Mouse (Mus musculus) liver, adult 2 months (tissue): ENCODE data around the gene 2900011O08Rik. TPM values are rescaled to one million over a fixed set of nuclear protein-coding genes. Genes with fewer than 3 reads are reported as not detected.

Experiments
- DNase-seq: peaks from one replicate; pipeline ENCODE4 v3.0.0-alpha.2; 2011; ENCODE audit warnings: low read depth, low spot score; ENCODE audit errors: extremely low read depth
- H3K27ac ChIP-seq: fragments of 200-500 bp; replicated peaks from 2 replicates; pipeline ENCODE4 v1.5.1; 2012; ENCODE audit warnings: low read depth, mild to moderate bottlenecking, control low read depth, inconsistent platforms, low read length; ENCODE audit not compliant: insufficient read depth
- H3K27me3 ChIP-seq: fragments of 200-500 bp; 2 replicates; pipeline ENCODE4 v1.6.1; 2012; ENCODE audit warnings: mild to moderate bottlenecking, moderate library complexity, low read length, inconsistent platforms; ENCODE audit not compliant: control insufficient read depth, insufficient read depth
- H3K36me3 ChIP-seq: fragments of 200-500 bp; 2 replicates; pipeline ENCODE4 v1.6.1; 2012; ENCODE audit warnings: low read length, inconsistent platforms; ENCODE audit not compliant: control insufficient read depth, insufficient read depth
- H3K4me1 ChIP-seq: fragments of 200-500 bp; 2 replicates; pipeline ENCODE4 v1.6.1; 2011; ENCODE audit warnings: low read length; ENCODE audit not compliant: control insufficient read depth, insufficient read depth
- H3K4me3 ChIP-seq: fragments of 200-500 bp; 2 replicates; pipeline ENCODE4 v1.5.1; 2011; ENCODE audit warnings: low read depth, mild to moderate bottlenecking, control low read depth, low read length, moderate library complexity; ENCODE audit not compliant: insufficient read depth
- H3K79me2 ChIP-seq: fragments of 200-500 bp; 2 replicates; pipeline ENCODE4 v1.6.1; 2012; ENCODE audit warnings: inconsistent platforms, mild to moderate bottlenecking, low read length, moderate library complexity; ENCODE audit not compliant: control insufficient read depth, insufficient read depth
- H3K9ac ChIP-seq: fragments of 200-500 bp; 2 replicates; pipeline ENCODE4 v1.6.1; 2012; ENCODE audit warnings: low read depth, mild to moderate bottlenecking, control low read depth, inconsistent platforms, low read length
- CTCF ChIP-seq: fragments of 200-500 bp; IDR thresholded peaks from 2 replicates; pipeline ENCODE4 v1.5.1; 2011; ENCODE audit warnings: low read depth, low read length, control low read depth
- POLR2A ChIP-seq: fragments of 200-500 bp; IDR thresholded peaks from 2 replicates; pipeline ENCODE4 v1.6.1; 2011; ENCODE audit warnings: low read length, control low read depth; ENCODE audit not compliant: insufficient read depth; ENCODE audit errors: extremely low read depth
- WGBS: fragments of 180-500 bp; shearing (Covaris S2); methylation state at CpG from one replicate; pipeline ENCODE4 v1.1.7; 2018; 5-methylcytosine and 5-hydroxymethylcytosine counted together
- polyA plus RNA-seq: library from polyadenylated mRNA; depleted of rRNA; stranded (reverse); fragments of >200 nt; gene quantifications from 2 replicates; pipeline ENCODE4 v1.2.3, GENCODE M21; 2012
- total RNA-seq: library from RNA; depleted of rRNA; stranded (reverse); fragments of >200 nt; gene quantifications from 2 replicates; pipeline ENCODE4 v1.2.3, GENCODE M21; 2014

2900011O08Rik gene
- total and polyA plus RNA-seq, 2 experiments: not detected

DNA sequence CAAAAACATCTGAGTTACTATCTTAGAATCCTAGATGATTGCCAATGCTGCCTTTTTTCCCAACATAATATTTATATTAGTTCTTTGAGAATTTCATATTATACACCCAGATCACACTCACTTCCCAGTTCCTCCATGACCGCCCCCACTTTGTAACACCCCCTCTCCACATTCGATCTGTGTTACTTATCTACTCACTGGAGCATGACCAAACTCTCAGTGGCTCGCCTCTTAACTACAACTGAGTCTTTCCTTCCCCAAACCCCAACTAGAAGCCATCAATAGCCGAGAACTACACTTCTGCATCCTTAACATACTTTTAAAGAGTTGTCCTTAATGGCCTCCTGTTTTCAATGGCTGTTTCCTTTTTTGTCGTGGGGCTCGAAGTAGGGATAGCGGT is 135.2 kb downstream of the 2900011O08Rik start:
- DNase-seq: no peak
- Histone ChIP-seq H3K27me3 (no peaks in the 10 kb centered on the region), H3K36me3 (peaks cover 83% of the 10 kb centered on the region), H3K27ac (no peak overlapping the region), H3K4me1 (no peaks in the 10 kb centered on the region), H3K9ac (no peak overlapping the region), H3K4me3 (no peak overlapping the region), H3K79me2 (no peaks in the 10 kb centered on the region)
- WGBS: 98% methylated on average over 7 of the region's 7 CpGs
- TF ChIP-seq CTCF: no peak

DNA sequence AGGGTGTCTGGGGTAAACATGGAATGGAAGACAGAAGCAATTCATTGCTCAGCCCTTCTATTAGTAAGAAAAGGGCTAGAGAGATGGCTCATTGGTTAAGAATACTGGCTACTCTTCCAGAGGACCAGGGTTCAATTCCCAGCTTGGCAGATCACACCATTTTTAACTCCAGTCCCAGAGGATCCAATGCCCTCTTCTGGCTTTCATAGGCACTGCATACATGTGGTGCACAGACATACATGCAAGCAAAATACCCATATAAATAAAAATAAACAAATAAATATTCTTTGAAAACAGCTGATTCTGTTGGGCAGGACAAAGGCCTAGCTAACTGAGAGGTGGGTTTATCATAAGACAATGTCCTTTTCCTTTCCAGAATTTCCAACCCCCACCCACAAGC is 136.2 kb downstream of the 2900011O08Rik start:
- Histone ChIP-seq H3K36me3 (peaks cover 81% of the 10 kb centered on the region), H3K4me3 (no peak overlapping the region), H3K4me1 (no peaks in the 10 kb centered on the region), H3K27ac (no peak overlapping the region), H3K27me3 (no peaks in the 10 kb centered on the region), H3K9ac (no peak overlapping the region), H3K79me2 (no peaks in the 10 kb centered on the region)
- DNase-seq: no peak
- TF ChIP-seq CTCF (no peak), POLR2A (no peak)

DNA sequence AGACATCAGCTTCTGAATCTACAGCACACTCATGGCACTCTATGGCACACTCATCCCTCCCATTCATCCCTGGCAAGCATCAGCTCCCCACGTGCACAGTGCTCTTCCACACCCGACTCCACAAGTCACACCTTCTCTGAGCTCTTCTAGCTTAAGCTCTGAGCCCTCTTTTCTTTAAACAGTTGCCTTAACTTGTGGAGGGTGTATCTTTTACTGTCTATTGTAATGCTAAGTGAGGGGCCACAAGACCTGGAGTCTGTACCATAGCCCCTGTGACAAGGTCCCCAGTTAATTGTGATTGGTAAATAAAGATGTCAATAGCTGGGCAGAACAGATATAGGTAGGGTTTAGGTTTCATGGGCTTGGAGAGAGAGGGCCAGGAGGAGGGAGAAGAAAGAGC is 137.5 kb downstream of the 2900011O08Rik start:
- TF ChIP-seq CTCF: no peak
- Histone ChIP-seq H3K36me3 (peaks cover 90% of the 10 kb centered on the region), H3K27ac (no peak overlapping the region), H3K79me2 (no peaks in the 10 kb centered on the region), H3K27me3 (no peaks in the 10 kb centered on the region), H3K4me1 (no peaks in the 10 kb centered on the region), H3K4me3 (no peak overlapping the region), H3K9ac (no peak overlapping the region)
- DNase-seq: no peak
- 93% methylated on average over 2 of the region's 2 CpGs for WGBS

DNA sequence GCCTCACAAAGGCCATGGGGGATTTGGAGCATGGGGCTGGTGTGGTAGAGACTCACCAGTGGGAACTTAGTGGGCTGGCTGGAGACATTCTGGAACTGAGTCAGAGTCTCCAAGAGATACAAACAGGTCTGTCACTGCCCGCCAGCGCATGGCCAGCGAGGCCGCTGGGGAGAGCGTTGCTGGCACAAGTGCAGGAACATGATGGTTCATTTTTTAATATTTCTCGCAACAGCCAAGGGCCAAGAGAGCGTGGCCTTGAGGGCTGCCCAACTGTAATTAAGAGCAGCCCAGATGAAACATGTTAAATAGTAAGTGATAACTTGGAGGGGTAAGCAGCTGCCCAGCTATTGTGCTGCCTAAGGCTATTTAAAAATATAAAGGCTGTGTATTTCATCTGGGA is 138.3 kb downstream of the 2900011O08Rik start:
- TF ChIP-seq CTCF: no peak
- TF ChIP-seq POLR2A: no peak
- Histone ChIP-seq H3K79me2 (no peaks in the 10 kb centered on the region), H3K4me3 (no peak overlapping the region), H3K4me1 (no peaks in the 10 kb centered on the region), H3K27me3 (no peaks in the 10 kb centered on the region), H3K27ac (no peak overlapping the region), H3K36me3 (peaks cover 92% of the 10 kb centered on the region), H3K9ac (no peak overlapping the region)
- 95% methylated on average over 7 of the region's 7 CpGs for WGBS
- no peak for DNase-seq

DNA sequence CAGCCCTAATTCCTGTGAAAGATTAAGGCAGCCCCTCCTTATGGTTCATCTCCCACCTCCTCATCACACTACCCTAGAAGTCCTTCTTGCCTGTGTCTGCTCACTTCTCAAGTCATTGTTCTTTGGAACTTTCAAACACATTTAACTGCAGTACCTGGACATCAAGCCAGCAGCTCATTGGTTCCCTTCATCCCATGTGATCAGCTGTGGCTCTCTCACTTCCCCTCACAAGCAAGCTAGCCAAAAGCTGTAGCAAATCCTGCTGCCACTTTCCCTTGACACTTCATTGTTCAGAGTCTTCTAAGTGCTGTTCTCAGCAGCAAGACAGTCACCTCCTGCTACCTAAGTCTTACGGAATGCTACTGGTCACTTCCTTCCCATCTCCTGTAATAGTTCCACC is 138.8 kb downstream of the 2900011O08Rik start:
- H3K79me2 ChIP-seq: no peaks in the 10 kb centered on the region
- no peak overlapping the region for H3K4me3 ChIP-seq
- DNase-seq: no peak
- H3K36me3 ChIP-seq: peaks cover 93% of the 10 kb centered on the region
- H3K27ac ChIP-seq: no peak overlapping the region
- H3K4me1 ChIP-seq: no peaks in the 10 kb centered on the region
- 90% methylated on average over 1 of the region's 1 CpGs for WGBS
- H3K9ac ChIP-seq: no peak overlapping the region
- no peaks in the 10 kb centered on the region for H3K27me3 ChIP-seq
- no peak for TF ChIP-seq CTCF

DNA sequence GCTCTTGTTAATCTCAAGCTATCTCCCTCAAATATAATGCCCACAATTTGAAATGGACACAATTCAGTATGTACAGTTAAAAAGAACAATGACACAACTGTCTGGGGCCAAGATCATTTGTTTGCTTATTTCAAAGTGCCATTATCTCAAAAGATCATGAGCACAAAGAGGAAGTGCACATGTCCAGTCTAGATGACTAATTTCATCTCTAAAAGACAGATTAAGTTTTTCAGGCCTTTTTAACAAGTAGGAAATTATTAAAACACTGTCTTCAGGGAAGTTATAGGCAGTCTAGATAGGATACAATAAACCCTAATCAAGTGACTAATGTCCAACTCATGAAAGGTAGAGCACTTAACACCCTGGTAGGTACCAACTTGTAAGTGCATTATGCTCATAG is 142.6 kb downstream of the 2900011O08Rik start:
- no peak overlapping the region for H3K9ac ChIP-seq
- H3K36me3 ChIP-seq: peaks cover 78% of the 10 kb centered on the region
- DNase-seq: no peak
- no peak overlapping the region for H3K4me3 ChIP-seq
- H3K27me3 ChIP-seq: no peaks in the 10 kb centered on the region
- H3K4me1 ChIP-seq: peaks cover 5% of the 10 kb centered on the region; the same call in 1 of the 2 replicates
- H3K79me2 ChIP-seq: no peaks in the 10 kb centered on the region
- H3K27ac ChIP-seq: no peak overlapping the region
- no peak for TF ChIP-seq POLR2A
- TF ChIP-seq CTCF: no peak
